Mouse (Mus musculus): Measurements from ENCODE around the gene Dok7.

- TF ChIP-seq POLR2A (IDR thresholded peaks at IDR 0.05; ENCODE audit: insufficient read depth, low read depth, low read length) = no peak
- no peak for TF ChIP-seq CTCF (IDR thresholded peaks at IDR 0.05; ENCODE audit: insufficient read depth, low read depth, low read length)
Observed at GRCm38 (mm10) chr5:35079101-35079500, 22.5 kb downstream of the Dok7 start.
